Mouse (Mus musculus): ENCODE results near the gene Tmem212. TPM values are rescaled to one million over a fixed set of nuclear protein-coding genes. Genes with fewer than 3 reads are reported as not detected.
A peak's percentile ranks its signal among the peaks of the same experiment; 100 is the strongest.

The Tmem212 gene
- polyA plus RNA-seq, 1 experiment = not detected

GRCm38 (mm10) chr3:27929219-27929618 is 33.1 kb upstream of the Tmem212 start:
- no peak overlapping the region for H3ac ChIP-seq (ENCODE audit: control insufficient read depth, insufficient read length)
- H3K4me2 ChIP-seq (ENCODE audit: low read depth) = peak overlapping the region; percentile 33
- no peaks in the 10 kb centered on the region for H3K27me3 ChIP-seq (ENCODE audit: control insufficient read depth, insufficient read depth, insufficient read length)
- no peak overlapping the region for H3K4me3 ChIP-seq
- peak in 1 of 3 experiments; percentile 18 for TF ChIP-seq MYOG (IDR thresholded peaks at IDR 0.05; ENCODE audit: control insufficient read depth in 1 of 3, insufficient read depth in 1 of 3, insufficient read length in 2 of 3, low read depth in 2 of 3)
- no peak for TF ChIP-seq CEBPB (IDR thresholded peaks at IDR 0.05; ENCODE audit: insufficient read depth, poor library complexity, severe bottlenecking)
- H3K79me2 ChIP-seq (ENCODE audit: control insufficient read depth, insufficient read depth) = no peaks in the 10 kb centered on the region
- H3K36me3 ChIP-seq (ENCODE audit: control insufficient read depth, insufficient read depth) = no peaks in the 10 kb centered on the region

GRCm38 (mm10) chr3:27924037-27924436 is 27.9 kb upstream of the Tmem212 start:
- Histone ChIP-seq H3K27me3 (ENCODE audit: control insufficient read depth, insufficient read depth, insufficient read length) (no peaks in the 10 kb centered on the region), H3K36me3 (ENCODE audit: control insufficient read depth, insufficient read depth) (no peaks in the 10 kb centered on the region), H3K4me3 (no peak overlapping the region), H3ac (ENCODE audit: control insufficient read depth, insufficient read length) (no peak overlapping the region), H3K4me2 (ENCODE audit: low read depth) (no peak overlapping the region), H3K79me2 (ENCODE audit: control insufficient read depth, insufficient read depth) (no peaks in the 10 kb centered on the region)
- TF ChIP-seq MAX (IDR thresholded peaks at IDR 0.05; ENCODE audit: low read depth) (no peak), USF1 (IDR thresholded peaks at IDR 0.05; ENCODE audit: low read depth) (no peak), REST (IDR thresholded peaks at IDR 0.05; ENCODE audit: insufficient read depth, insufficient read length) (no peak), TCF12 (IDR thresholded peaks at IDR 0.05; ENCODE audit: insufficient read depth, poor library complexity, severe bottlenecking) (no peak), E2F4 (IDR thresholded peaks at IDR 0.05; ENCODE audit: insufficient read depth) (no peak), SRF (IDR thresholded peaks at IDR 0.05; ENCODE audit: control insufficient read depth, insufficient read length, low read depth) (no peak), MYOD1 (IDR thresholded peaks at IDR 0.05; ENCODE audit: control insufficient read depth in 1 of 3, insufficient read length in 2 of 3, low read depth in 2 of 3) (no peak)

- Histone ChIP-seq H3K79me2 (ENCODE audit: control insufficient read depth, insufficient read depth) (no peaks in the 10 kb centered on the region), H3K27me3 (ENCODE audit: control insufficient read depth, insufficient read depth, insufficient read length) (no peaks in the 10 kb centered on the region), H3K36me3 (ENCODE audit: control insufficient read depth, insufficient read depth) (no peaks in the 10 kb centered on the region), H3ac (ENCODE audit: control insufficient read depth, insufficient read length) (no peak overlapping the region), H3K4me2 (ENCODE audit: low read depth) (no peak overlapping the region), H3K4me3 (no peak overlapping the region)
- TF ChIP-seq TCF12 (IDR thresholded peaks at IDR 0.05; ENCODE audit: insufficient read depth, poor library complexity, severe bottlenecking) = no peak
- TF ChIP-seq MYOG (IDR thresholded peaks at IDR 0.05; ENCODE audit: control insufficient read depth in 1 of 3, insufficient read depth in 1 of 3, insufficient read length in 2 of 3, low read depth in 2 of 3) = no peak
- no peak for TF ChIP-seq SRF (IDR thresholded peaks at IDR 0.05; ENCODE audit: control insufficient read depth, insufficient read length, low read depth)
- no peak for TF ChIP-seq POLR2AphosphoS2 (IDR thresholded peaks at IDR 0.05; ENCODE audit: insufficient read length, low read depth)
- TF ChIP-seq MYOD1 (IDR thresholded peaks at IDR 0.05; ENCODE audit: control insufficient read depth in 1 of 3, insufficient read length in 2 of 3, low read depth in 2 of 3) = no peak
- TF ChIP-seq MAX (IDR thresholded peaks at IDR 0.05; ENCODE audit: low read depth) = no peak
- no peak for TF ChIP-seq E2F4 (IDR thresholded peaks at IDR 0.05; ENCODE audit: insufficient read depth)
- no peak for TF ChIP-seq REST (IDR thresholded peaks at IDR 0.05; ENCODE audit: insufficient read depth, insufficient read length)
- no peak for TF ChIP-seq CEBPB (IDR thresholded peaks at IDR 0.05; ENCODE audit: insufficient read depth, poor library complexity, severe bottlenecking)
- no peak for TF ChIP-seq TCF3 (IDR thresholded peaks at IDR 0.05; ENCODE audit: insufficient read length, low read depth)
- no peak for TF ChIP-seq USF1 (IDR thresholded peaks at IDR 0.05; ENCODE audit: low read depth)
- no peak for TF ChIP-seq POLR2A (IDR thresholded peaks at IDR 0.05; ENCODE audit: insufficient read length, low read depth)
Observed at GRCm38 (mm10) chr3:27921268-27922020, 25.3 kb upstream of the Tmem212 start.

- Histone ChIP-seq H3K27me3 (ENCODE audit: control insufficient read depth, insufficient read depth, insufficient read length) (no peaks in the 10 kb centered on the region), H3ac (ENCODE audit: control insufficient read depth, insufficient read length) (no peak overlapping the region), H3K4me2 (ENCODE audit: low read depth) (no peak overlapping the region), H3K4me3 (no peak overlapping the region), H3K79me2 (ENCODE audit: control insufficient read depth, insufficient read depth) (no peaks in the 10 kb centered on the region), H3K36me3 (ENCODE audit: control insufficient read depth, insufficient read depth) (no peaks in the 10 kb centered on the region)
- TF ChIP-seq MYOG (IDR thresholded peaks at IDR 0.05; ENCODE audit: control insufficient read depth in 1 of 3, insufficient read depth in 1 of 3, insufficient read length in 2 of 3, low read depth in 2 of 3) (no peak), E2F4 (IDR thresholded peaks at IDR 0.05; ENCODE audit: insufficient read depth) (no peak), SRF (IDR thresholded peaks at IDR 0.05; ENCODE audit: control insufficient read depth, insufficient read length, low read depth) (no peak), REST (IDR thresholded peaks at IDR 0.05; ENCODE audit: insufficient read depth, insufficient read length) (no peak), TCF12 (IDR thresholded peaks at IDR 0.05; ENCODE audit: insufficient read depth, poor library complexity, severe bottlenecking) (no peak), CEBPB (IDR thresholded peaks at IDR 0.05; ENCODE audit: insufficient read depth, poor library complexity, severe bottlenecking) (no peak)
Observed at GRCm38 (mm10) chr3:27918656-27919436, 22.7 kb upstream of the Tmem212 start.

- Histone ChIP-seq H3K79me2 (ENCODE audit: control insufficient read depth, insufficient read depth) (no peaks in the 10 kb centered on the region), H3K4me2 (ENCODE audit: low read depth) (no peak overlapping the region), H3ac (ENCODE audit: control insufficient read depth, insufficient read length) (no peak overlapping the region), H3K36me3 (ENCODE audit: control insufficient read depth, insufficient read depth) (no peaks in the 10 kb centered on the region), H3K4me3 (no peak overlapping the region), H3K27me3 (ENCODE audit: control insufficient read depth, insufficient read depth, insufficient read length) (no peaks in the 10 kb centered on the region)
- no peak for TF ChIP-seq E2F4 (IDR thresholded peaks at IDR 0.05; ENCODE audit: insufficient read depth)
- TF ChIP-seq SRF (IDR thresholded peaks at IDR 0.05; ENCODE audit: control insufficient read depth, insufficient read length, low read depth) = no peak
Observed at GRCm38 (mm10) chr3:27909016-27909415, 12.8 kb upstream of the Tmem212 start.

Measured in myocyte (in vitro differentiated cells).